Mouse (Mus musculus) urinary bladder, adult 18-20 months (tissue): ENCODE results near the gene Dapk3.
A peak's percentile ranks its signal among the peaks of the same experiment; 100 is the strongest.
"Not testable (repeated sequence)": the region's sequence is repeated elsewhere in the genome, so short reads cannot be mapped to it uniquely, and the experiment has no call there.

Experiments
- DNase-seq, 2 experiments: peaks; one replicate each; pipeline ENCODE4 v3.0.0; 2022; ENCODE audit warnings: low spot score in 2 of 2, mixed read lengths in 2 of 2

The Dapk3 gene

DNA sequence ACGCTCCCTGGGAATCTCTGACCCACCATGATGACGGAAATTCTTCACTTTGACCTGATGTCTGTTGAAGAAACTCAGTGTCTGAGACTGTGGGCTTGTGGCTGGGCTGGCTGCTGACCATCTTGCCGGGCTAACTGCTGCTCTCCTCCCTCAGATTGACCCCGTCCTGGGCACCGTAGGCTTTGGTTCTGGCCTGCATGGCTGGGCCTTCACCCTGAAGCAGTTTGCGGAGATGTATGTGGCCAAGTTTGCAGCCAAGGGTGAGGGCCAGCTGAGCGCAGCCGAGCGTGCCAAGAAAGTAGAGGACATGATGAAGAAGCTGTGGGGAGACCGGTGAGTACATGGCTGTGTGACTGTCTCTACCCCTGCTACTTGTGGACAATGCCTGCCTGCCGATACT, 3.9 kb upstream of the Dapk3 start:
- no peak for DNase-seq

GRCm38 (mm10) chr10:81179451-81180342, 3.1 kb upstream of the Dapk3 start:
- DNase-seq: no peak

- no peak for DNase-seq
These were observed 1.9 kb upstream of the Dapk3 start for GRCm38 (mm10) chr10:81180946-81181345.

- DNase-seq: not testable (repeated sequence)
These were observed 945 bp upstream of the Dapk3 start for GRCm38 (mm10) chr10:81181860-81182259.

GRCm38 (mm10) chr10:81183805-81184204, 1.0 kb downstream of the Dapk3 start, which contains the start of gene 4930442H23Rik:
TSS of gene 4930442H23Rik (minus strand) at chr10:81183849.
- DNase-seq: no peak

GRCm38 (mm10) chr10:81184765-81185164, 2.0 kb downstream of the Dapk3 start:
- DNase-seq: no peak

DNA sequence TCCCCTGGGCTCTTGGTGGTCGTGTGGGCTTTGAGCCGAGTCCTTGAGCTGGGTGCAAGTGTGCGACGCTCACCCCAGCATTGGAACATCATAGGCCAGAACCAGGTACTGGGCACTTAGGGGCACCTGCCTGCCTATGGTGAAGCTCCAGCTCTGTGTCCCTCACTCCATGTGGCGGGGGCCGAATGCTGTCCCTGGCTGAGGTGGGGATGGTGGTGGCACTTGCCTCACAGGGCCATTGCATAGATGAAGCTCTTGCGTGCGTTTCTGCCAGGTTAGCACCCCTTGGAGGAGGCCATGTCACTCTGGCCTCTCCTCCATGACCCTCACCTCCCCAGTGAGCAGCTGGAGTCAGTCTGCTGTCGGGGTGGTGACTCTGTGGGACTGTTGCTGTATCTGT, 4.4 kb downstream of the Dapk3 start:
- no peak for DNase-seq

- DNase-seq: no peak
These were observed 7.0 kb downstream of the Dapk3 start for GRCm38 (mm10) chr10:81189821-81190220.

DNA sequence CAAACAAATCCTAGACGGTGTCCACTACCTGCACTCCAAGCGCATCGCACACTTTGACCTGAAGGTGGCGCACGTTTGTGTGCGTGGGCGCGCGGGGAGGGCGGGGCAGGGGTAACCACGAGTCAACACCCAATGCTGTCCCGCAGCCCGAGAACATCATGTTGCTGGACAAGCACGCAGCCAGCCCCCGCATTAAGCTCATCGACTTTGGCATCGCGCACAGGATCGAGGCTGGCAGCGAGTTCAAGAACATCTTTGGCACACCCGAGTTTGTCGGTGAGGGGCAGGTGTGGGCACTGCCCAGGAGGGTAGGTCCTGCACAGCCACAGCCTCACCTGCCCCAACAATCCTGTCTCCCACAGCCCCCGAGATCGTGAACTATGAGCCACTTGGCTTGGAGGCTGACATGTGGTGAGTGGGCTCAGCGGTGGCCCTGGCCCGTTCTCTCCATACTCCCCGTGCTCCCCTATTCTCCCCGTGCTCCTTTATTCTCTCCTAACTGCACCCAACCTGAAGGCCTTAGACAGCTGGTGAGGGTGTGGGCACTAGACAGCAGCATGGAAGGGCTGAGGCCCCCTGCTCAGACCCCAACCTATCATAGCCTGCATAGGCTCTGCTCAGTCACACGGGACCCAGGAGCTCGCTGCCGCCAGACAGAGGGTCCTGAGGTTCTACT, 7.6 kb downstream of the Dapk3 start:
- DNase-seq: no peak

DNA sequence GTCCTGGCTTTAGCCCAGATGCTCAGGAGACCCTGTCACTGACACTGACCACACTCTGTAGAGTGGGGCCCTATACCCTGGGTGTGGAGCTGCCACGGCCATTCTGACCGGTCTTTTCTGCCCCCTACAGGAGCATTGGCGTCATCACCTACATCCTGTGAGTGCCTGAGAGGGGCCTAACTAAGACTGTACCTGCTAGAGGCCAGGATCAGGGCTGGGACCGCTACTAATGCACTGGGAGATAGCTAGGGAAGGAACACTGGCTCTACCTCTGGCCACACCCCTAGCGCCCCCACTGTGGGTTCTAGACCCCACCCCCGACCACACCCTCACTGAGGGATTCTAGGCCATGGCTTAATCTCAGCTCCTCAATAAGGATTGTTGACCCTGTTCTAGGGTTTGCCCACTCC, 8.1 kb downstream of the Dapk3 start:
- no peak for DNase-seq

DNA sequence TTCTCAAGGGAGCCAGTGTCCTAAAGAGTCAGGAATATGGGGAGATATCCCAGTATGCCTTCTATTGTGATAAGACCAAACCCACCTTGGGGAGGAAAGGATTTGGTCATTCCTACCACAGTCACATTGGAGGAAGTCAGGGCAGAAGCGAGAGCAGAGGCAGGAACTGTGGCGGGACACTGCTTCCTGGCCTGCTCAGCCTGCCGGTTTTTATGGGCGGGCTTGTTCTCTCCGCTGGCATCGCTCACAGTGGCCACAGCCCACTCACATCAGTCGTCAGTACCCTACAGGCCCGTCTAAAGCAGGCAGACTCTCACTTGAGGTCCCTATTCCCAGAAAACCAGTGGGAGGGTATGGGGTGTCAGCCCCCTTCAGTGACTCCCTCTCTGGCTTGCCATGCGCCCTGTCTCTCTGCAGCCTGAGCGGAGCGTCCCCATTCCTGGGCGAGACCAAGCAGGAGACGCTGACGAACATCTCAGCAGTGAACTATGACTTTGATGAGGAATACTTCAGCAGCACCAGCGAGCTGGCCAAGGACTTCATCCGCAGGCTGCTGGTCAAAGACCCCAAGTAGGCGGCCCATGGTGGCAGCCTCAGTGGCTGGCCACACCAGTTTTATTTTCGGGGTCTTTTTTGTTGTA, 8.7 kb downstream of the Dapk3 start:
- no peak for DNase-seq

GRCm38 (mm10) chr10:81192270-81192967, 9.6 kb downstream of the Dapk3 start:
- peak; percentile 66 to 79 for DNase-seq

GRCm38 (mm10) chr10:81192968-81193501, 10.2 kb downstream of the Dapk3 start:
- no peak for DNase-seq

DNA sequence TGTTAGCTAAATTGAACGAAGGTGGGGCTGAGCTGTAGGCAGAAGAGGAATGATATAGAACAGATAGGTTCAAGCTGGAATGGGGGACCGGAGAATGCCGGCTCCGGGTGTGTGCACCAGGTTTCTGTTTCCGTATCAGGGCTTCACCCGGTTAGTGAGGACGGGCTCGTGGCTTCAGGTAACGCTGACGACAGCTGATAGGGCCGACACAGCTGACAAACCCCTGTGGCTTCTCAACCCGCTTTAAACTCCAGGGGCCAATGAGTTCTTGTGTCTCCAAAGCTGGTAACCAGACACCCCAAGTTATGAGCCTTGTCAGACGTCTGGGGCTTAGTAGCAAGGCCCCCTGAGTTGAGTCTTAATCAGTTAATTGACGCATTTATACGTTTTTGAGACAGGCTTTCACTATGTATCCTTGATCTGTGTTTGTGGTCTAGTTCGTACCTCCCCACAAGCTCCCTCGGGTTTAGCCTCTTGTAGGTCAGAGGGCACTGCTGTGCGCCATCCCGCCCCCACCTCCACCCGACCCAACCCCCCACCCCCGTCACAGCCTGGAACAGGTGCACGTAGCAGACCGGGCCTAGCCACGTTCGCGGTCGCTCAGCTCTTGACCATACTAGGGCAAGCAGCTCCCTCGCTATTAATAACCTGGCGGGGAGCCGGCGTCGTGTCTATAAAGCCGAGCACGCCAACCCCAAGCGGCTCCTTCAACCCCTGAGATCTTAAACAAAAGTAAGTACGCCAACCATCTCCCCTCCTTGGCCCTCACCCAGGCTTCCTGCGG, 11.4 kb downstream of the Dapk3 start:
- DNase-seq: no peak

- no peak for DNase-seq
These were observed 12.5 kb downstream of the Dapk3 start for GRCm38 (mm10) chr10:81195300-81195699.

DNA sequence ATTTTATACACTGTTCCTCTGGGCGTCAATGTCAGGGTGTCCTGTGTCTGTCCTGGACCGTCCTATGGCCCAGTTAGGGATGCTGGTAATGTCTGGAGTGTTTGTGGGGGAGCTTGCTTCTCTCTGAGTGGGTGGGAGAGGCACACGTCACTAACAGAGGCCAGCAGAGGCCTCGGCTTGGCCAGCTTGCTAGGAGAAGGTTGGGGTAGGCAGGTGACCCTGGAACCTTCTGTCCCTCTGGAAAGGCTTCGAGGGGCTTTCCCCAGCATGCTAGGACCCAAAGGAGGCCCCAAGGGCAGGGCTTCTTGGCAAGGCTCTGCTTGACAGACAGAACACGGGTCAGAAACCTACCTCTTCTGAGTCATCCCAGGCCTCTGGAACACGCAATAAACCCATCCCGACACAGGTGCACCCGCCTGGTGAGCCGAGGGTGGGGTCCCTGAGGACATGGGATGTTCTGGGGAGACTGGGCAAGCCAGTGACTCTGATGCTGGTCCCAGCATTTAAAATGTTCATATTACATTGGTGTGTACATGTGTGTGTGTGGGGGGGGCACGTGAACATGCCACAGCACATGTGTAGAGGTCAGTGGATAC, 13.8 kb downstream of the Dapk3 start:
- no peak for DNase-seq

DNA sequence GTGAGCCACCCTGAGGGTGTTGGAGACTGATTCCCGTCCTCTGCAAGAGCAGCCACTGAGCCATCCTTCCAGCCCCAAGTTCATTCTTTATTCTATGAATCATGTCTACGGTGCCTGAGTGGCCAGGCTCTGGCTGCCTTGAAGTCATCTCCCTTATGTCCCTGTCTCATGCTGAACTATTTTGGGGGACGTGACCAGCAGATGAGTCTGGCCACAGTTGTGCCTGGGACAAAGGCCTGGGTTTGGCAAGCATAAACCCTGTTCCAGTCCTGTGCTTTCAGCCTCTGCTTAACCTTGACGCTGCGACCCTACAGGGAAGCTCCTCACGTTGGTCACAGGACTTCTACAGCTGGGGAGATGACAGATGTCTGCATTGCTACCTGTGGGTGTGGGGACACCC, 14.5 kb downstream of the Dapk3 start:
- DNase-seq: no peak

GRCm38 (mm10) chr10:81198230-81198629, 15.4 kb downstream of the Dapk3 start:
- DNase-seq: no peak

GRCm38 (mm10) chr10:81198990-81199389, 16.2 kb downstream of the Dapk3 start:
- no peak for DNase-seq

DNA sequence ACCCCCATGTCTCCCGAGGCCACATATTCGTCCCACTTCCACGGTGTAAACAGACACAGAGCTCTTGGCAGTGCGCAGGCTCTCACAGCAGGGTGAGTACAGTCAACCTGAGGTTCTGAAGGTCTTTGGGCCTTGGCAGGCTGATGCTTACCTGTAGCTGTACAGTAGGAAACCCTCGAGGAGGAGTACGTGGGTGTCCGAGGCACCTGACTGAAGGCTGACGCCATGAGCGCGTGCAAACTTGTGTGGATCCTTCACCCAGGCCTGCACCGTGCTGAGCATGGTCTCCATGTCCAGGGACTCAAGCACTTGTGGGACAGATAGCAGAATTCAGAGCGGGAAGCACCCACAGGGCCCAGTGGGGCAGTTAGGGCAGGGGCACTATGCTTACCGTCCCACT, 17.3 kb downstream of the Dapk3 start:
- DNase-seq: no peak
